ENCODE assay signal across 8 mouse cellular contexts in the genomic region with DNA sequence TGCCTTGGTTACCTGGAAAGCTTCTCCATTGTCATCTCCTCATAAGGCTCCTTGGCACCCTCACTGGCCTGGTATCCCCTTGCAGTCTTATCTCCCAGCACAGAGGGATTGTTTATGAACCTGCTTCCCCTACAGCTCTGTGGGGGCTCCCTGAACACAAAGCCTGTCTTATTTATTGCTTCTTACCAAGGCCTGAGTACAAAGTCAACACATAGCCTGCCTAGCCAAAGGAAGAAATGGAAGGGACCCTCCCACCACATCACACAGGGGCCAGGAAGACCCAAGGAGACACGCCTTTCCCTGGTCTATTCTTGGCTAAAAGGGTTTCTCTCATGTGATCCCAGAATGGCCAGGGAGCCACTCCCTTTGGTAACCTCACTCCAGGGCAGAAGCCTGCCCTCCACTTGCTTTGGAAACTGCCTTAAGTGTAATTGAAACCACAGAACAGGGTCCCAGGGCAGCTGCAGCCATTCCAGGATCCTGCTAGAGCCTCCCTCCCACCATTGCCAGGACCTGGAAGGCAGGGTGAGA. TPM values are rescaled to one million over a fixed set of nuclear protein-coding genes. Genes with fewer than 3 reads are reported as not detected.
DNase-seq lines count a peak whose midpoint lies in the region; ATAC-seq and TF ChIP-seq lines count a peak whose summit lies in the region.

No protein-coding gene starts in this region.

- H3K4me2 ChIP-seq in hindbrain, embryonic 11.5 days (replicated peaks; ENCODE audit: low read depth, low read length), result no peak overlapping the region
- no peak overlapping the region for H3K4me2 ChIP-seq in limb, embryonic 15.5 days

- H3K36me3 ChIP-seq in MEL (ENCODE audit: control insufficient read depth in 1 of 2, insufficient read depth in 2 of 2, low read length in 2 of 2), result peaks cover 0 to 14% of the 10 kb centered on the region in 2 experiments; a peak in 2 of 4 replicates
- H3K36me3 ChIP-seq in hindbrain, embryonic 11.5 days (ENCODE audit: control insufficient read depth, insufficient read depth, low read length), result no peaks in the 10 kb centered on the region
- H3K36me3 ChIP-seq in limb, embryonic 15.5 days, result peaks cover 5% of the 10 kb centered on the region; the same call in 1 of the 2 replicates

- no peak for TF ChIP-seq CTCF in MEL (IDR thresholded peaks at IDR 0.05 in 2 of 3, conservative IDR thresholded peaks at IDR 0.05 in 1 of 3; ENCODE audit: control insufficient read depth in 1 of 3, insufficient read depth in 1 of 3, low read depth in 2 of 3, low read length in 3 of 3, poor library complexity in 1 of 3, severe bottlenecking in 1 of 3)
- no peak for TF ChIP-seq CTCF in cortical plate, adult 2 months (IDR thresholded peaks at IDR 0.05; ENCODE audit: extremely low read depth, insufficient read depth, low read length)

- peaks cover 8% of the 10 kb centered on the region for H3K79me2 ChIP-seq in MEL (ENCODE audit: control insufficient read depth, insufficient read depth, low read length, poor library complexity)

- H3K4me1 ChIP-seq in MEL (ENCODE audit: control insufficient read depth in 1 of 2, insufficient read depth in 2 of 2, low read length in 2 of 2), result peaks cover 10 to 25% of the 10 kb centered on the region in 2 experiments
- H3K4me1 ChIP-seq in cortical plate, adult 2 months (ENCODE audit: control insufficient read depth, insufficient read depth, low read length), result no peaks in the 10 kb centered on the region
- H3K4me1 ChIP-seq in hindbrain, embryonic 11.5 days (replicated peaks; ENCODE audit: control insufficient read depth, insufficient read depth, low read length), result peaks cover 4% of the 10 kb centered on the region; the same call in 1 of the 2 replicates
- H3K4me1 ChIP-seq in limb, embryonic 15.5 days, result peaks cover 22% of the 10 kb centered on the region

- ATAC-seq in hindbrain, embryonic 11.5 days (ENCODE audit: low FRiP score), result no peak
- ATAC-seq in limb, embryonic 15.5 days (ENCODE audit: insufficient number of reproducible peaks, low FRiP score, low TSS enrichment, low read depth), result peak; percentile 11; the same call in 1 of the 2 replicates

- H3K27me3 ChIP-seq in MEL (ENCODE audit: control insufficient read depth in 1 of 2, insufficient read depth in 2 of 2, low read length in 2 of 2), result no peaks in the 10 kb centered on the region
- no peaks in the 10 kb centered on the region for H3K27me3 ChIP-seq in hindbrain, embryonic 11.5 days (ENCODE audit: control insufficient read depth, insufficient read depth, low read length)
- H3K27me3 ChIP-seq in limb, embryonic 15.5 days, result no peaks in the 10 kb centered on the region

- H3K9ac ChIP-seq in MEL (ENCODE audit: control insufficient read depth, low read depth, low read length, poor library complexity, severe bottlenecking), result no peak overlapping the region
- H3K9ac ChIP-seq in hindbrain, embryonic 11.5 days (ENCODE audit: low read depth, low read length), result no peak overlapping the region
- no peak overlapping the region for H3K9ac ChIP-seq in limb, embryonic 15.5 days

- peak; percentile 72 for DNase-seq in MEL (ENCODE audit: low read depth, low spot score)
- no peak for DNase-seq in hindbrain, embryonic 11.5 days (ENCODE audit: low spot score)
- DNase-seq in cerebellum, postnatal 36 days, result no peak
- DNase-seq in ovary, postnatal 36 days (ENCODE audit: low spot score), result no peak
- no peak for DNase-seq in retina, embryonic 14.5 days (ENCODE audit: low spot score)
- DNase-seq in urinary bladder, adult 18-20 months (ENCODE audit: low spot score in 2 of 2), result no peak

- no peak overlapping the region for H3K4me3 ChIP-seq in MEL (ENCODE audit: control insufficient read depth in 1 of 2, insufficient read depth in 1 of 2, low read depth in 2 of 2, low read length in 2 of 2)
- H3K4me3 ChIP-seq in cortical plate, adult 2 months (ENCODE audit: insufficient read depth, low read length), result no peak overlapping the region
- H3K4me3 ChIP-seq in hindbrain, embryonic 11.5 days (ENCODE audit: low read depth, low read length), result no peak overlapping the region
- no peak overlapping the region for H3K4me3 ChIP-seq in limb, embryonic 15.5 days

- TF ChIP-seq EP300 in MEL (IDR thresholded peaks at IDR 0.05; ENCODE audit: low read depth in 1 of 2, low read length in 2 of 2), result peak; percentile 25 to 58; a peak in 2 of 4 replicates

- H3K9me3 ChIP-seq in MEL (replicated peaks; ENCODE audit: insufficient read depth, low read length), result no peaks in the 10 kb centered on the region
- H3K9me3 ChIP-seq in hindbrain, embryonic 11.5 days (ENCODE audit: control insufficient read depth, low read length), result no peaks in the 10 kb centered on the region
- H3K9me3 ChIP-seq in limb, embryonic 15.5 days, result no peaks in the 10 kb centered on the region

- H3K27ac ChIP-seq in MEL (ENCODE audit: control insufficient read depth, low read depth, low read length), result peak overlapping the region; percentile 25; the same call in 1 of the 2 replicates
- peak overlapping the region; percentile 19; the same call in 1 of the 2 replicates for H3K27ac ChIP-seq in cortical plate, adult 2 months (ENCODE audit: insufficient read depth, low read length)
- peak overlapping the region; percentile 14; the same call in 1 of the 2 replicates for H3K27ac ChIP-seq in hindbrain, embryonic 11.5 days (ENCODE audit: low read depth, low read length)
- H3K27ac ChIP-seq in limb, embryonic 15.5 days, result peak overlapping the region; percentile 57

- 42% methylated on average over 1 of the region's 1 CpGs for WGBS in hindbrain, embryonic 11.5 days
- 25% methylated on average over 1 of the region's 1 CpGs for WGBS in limb, embryonic 15.5 days

- TF ChIP-seq RAD21 in MEL (IDR thresholded peaks at IDR 0.05; ENCODE audit: low read depth, low read length), result no peak

- no peak for TF ChIP-seq POLR2A in MEL (IDR thresholded peaks at IDR 0.05; ENCODE audit: control insufficient read depth in 1 of 2, insufficient read depth in 1 of 2, low read depth in 1 of 2, low read length in 2 of 2, poor library complexity in 1 of 2)
- TF ChIP-seq POLR2A in cortical plate, adult 2 months (IDR thresholded peaks at IDR 0.05; ENCODE audit: extremely low read depth, insufficient read depth, low read length), result no peak

TF ChIP-seq in MEL, 35 proteins besides CTCF, POLR2A, EP300 and RAD21 (continues in another document):
- TF ChIP-seq SIN3A (IDR thresholded peaks at IDR 0.05; ENCODE audit: low read length) (peak; percentile 27; the same call in 1 of the 2 replicates), ZC3H11A (IDR thresholded peaks at IDR 0.05; ENCODE audit: low read depth, low read length) (no peak), TBP (IDR thresholded peaks at IDR 0.05; ENCODE audit: low read depth, low read length) (no peak), ZMIZ1 (IDR thresholded peaks at IDR 0.05; ENCODE audit: low read depth, low read length) (no peak), TAL1 (IDR thresholded peaks at IDR 0.05; ENCODE audit: low read length) (peak; percentile 72), NELFE (IDR thresholded peaks at IDR 0.05; ENCODE audit: low read depth, low read length) (peak; percentile 31; the same call in 1 of the 2 replicates), MYC (IDR thresholded peaks at IDR 0.05; ENCODE audit: low read depth, low read length) (no peak), NRF1 (IDR thresholded peaks at IDR 0.05; ENCODE audit: insufficient read depth, low read depth, low read length, poor library complexity, severe bottlenecking) (no peak), ZKSCAN1 (IDR thresholded peaks at IDR 0.05; ENCODE audit: low read depth, low read length) (no peak), MEF2A (IDR thresholded peaks at IDR 0.05; ENCODE audit: extremely low read depth, insufficient replicate concordance, low read depth, low read length, poor library complexity, severe bottlenecking) (no peak)

RNA-seq across cellular contexts. Expression of a gene that starts 4.8 kb away (rescaled TPM):
- 46.8 and 47.6 TPM in 2 replicates for total RNA-seq in MEL (2012; rRNA removed)
- polyA plus RNA-seq in MEL (2012; ENCODE audit: insufficient read depth in 1 of 2, insufficient read length in 2 of 2, low read depth in 1 of 2, low replicate concordance in 2 of 2, missing spikeins in 1 of 2), result 100 to 1,000 TPM in 1 of 2 experiments, not detected in 1; 118 TPM
- 39.1 and 41.7 TPM in 2 replicates for polyA plus RNA-seq in cortical plate, adult 2 months (2012; rRNA removed)
- polyA plus RNA-seq in hindbrain, embryonic 11.5 days (2014; fragmentation: Nextera tagmentation; extraction: Ambion mirVana), result 58.1 and 60.0 TPM in 2 replicates
- polyA plus RNA-seq in limb, embryonic 15.5 days (2015; fragmentation: Nextera tagmentation; extraction: Ambion mirVana), result 62.9 and 67.5 TPM in 2 replicates

RNA-seq across cellular contexts. Expression of a gene that starts 16.8 kb away (rescaled TPM):
- total RNA-seq in MEL (2012; rRNA removed), result 5.2 and 6.8 TPM in 2 replicates
- polyA plus RNA-seq in MEL (2012; ENCODE audit: insufficient read depth in 1 of 2, insufficient read length in 2 of 2, low read depth in 1 of 2, low replicate concordance in 2 of 2, missing spikeins in 1 of 2), result 10 to 100 TPM in 1 of 2 experiments, not detected in 1; 17.1 TPM
- polyA plus RNA-seq in cortical plate, adult 2 months (2012; rRNA removed), result 172 and 186 TPM in 2 replicates
- 62.2 and 67.6 TPM in 2 replicates for polyA plus RNA-seq in hindbrain, embryonic 11.5 days (2014; fragmentation: Nextera tagmentation; extraction: Ambion mirVana)
- polyA plus RNA-seq in limb, embryonic 15.5 days (2015; fragmentation: Nextera tagmentation; extraction: Ambion mirVana), result 57.1 and 61.8 TPM in 2 replicates

RNA-seq across cellular contexts. Expression of a gene that starts 37.3 kb away (rescaled TPM):
- total RNA-seq in MEL (2012; rRNA removed), result 12.3 and 12.6 TPM in 2 replicates
- polyA plus RNA-seq in MEL (2012; ENCODE audit: insufficient read depth in 1 of 2, insufficient read length in 2 of 2, low read depth in 1 of 2, low replicate concordance in 2 of 2, missing spikeins in 1 of 2), result 10 to 100 TPM in 1 of 2 experiments, not detected in 1; 24.1 TPM
- 29.1 and 30.2 TPM in 2 replicates for polyA plus RNA-seq in cortical plate, adult 2 months (2012; rRNA removed)
- polyA plus RNA-seq in hindbrain, embryonic 11.5 days (2014; fragmentation: Nextera tagmentation; extraction: Ambion mirVana), result 8.6 and 8.8 TPM in 2 replicates
- polyA plus RNA-seq in limb, embryonic 15.5 days (2015; fragmentation: Nextera tagmentation; extraction: Ambion mirVana), result 13.2 and 13.9 TPM in 2 replicates

RNA-seq across cellular contexts. Expression of a gene that starts 41.0 kb away (rescaled TPM):
- total RNA-seq in MEL (2012; rRNA removed), result 1.6 and 2.0 TPM in 2 replicates
- 1 to 10 TPM in 1 of 2 experiments, not detected in 1; 2.6 TPM for polyA plus RNA-seq in MEL (2012; ENCODE audit: insufficient read depth in 1 of 2, insufficient read length in 2 of 2, low read depth in 1 of 2, low replicate concordance in 2 of 2, missing spikeins in 1 of 2)
- polyA plus RNA-seq in cortical plate, adult 2 months (2012; rRNA removed), result 5.0 and 5.2 TPM in 2 replicates
- polyA plus RNA-seq in hindbrain, embryonic 11.5 days (2014; fragmentation: Nextera tagmentation; extraction: Ambion mirVana), result 3.0 and 4.4 TPM in 2 replicates
- 5.8 and 9.3 TPM in 2 replicates for polyA plus RNA-seq in limb, embryonic 15.5 days (2015; fragmentation: Nextera tagmentation; extraction: Ambion mirVana)

RNA-seq across cellular contexts. Expression of a gene that starts 41.6 kb away (rescaled TPM):
- 46.3 and 50.5 TPM in 2 replicates for total RNA-seq in MEL (2012; rRNA removed)
- 10 to 100 TPM in 1 of 2 experiments, not detected in 1; 87.7 TPM for polyA plus RNA-seq in MEL (2012; ENCODE audit: insufficient read depth in 1 of 2, insufficient read length in 2 of 2, low read depth in 1 of 2, low replicate concordance in 2 of 2, missing spikeins in 1 of 2)
- polyA plus RNA-seq in cortical plate, adult 2 months (2012; rRNA removed), result 200 and 204 TPM in 2 replicates
- 85.7 and 92.0 TPM in 2 replicates for polyA plus RNA-seq in hindbrain, embryonic 11.5 days (2014; fragmentation: Nextera tagmentation; extraction: Ambion mirVana)
- polyA plus RNA-seq in limb, embryonic 15.5 days (2015; fragmentation: Nextera tagmentation; extraction: Ambion mirVana), result 178 and 187 TPM in 2 replicates
